Mouse (Mus musculus): Measurements from ENCODE around the gene Pcnx. TPM values are rescaled to one million over a fixed set of nuclear protein-coding genes. Genes with fewer than 3 reads are reported as not detected.

Gene Pcnx
- polyA plus RNA-seq, 1 experiment from 2014 or later, result 8.6 TPM

GRCm38 (mm10) chr12:81869205-81869940 lies 9.6 kb downstream of the Pcnx start:
- 66% methylated on average over 3 of the region's 3 CpGs for WGBS
- no peak overlapping the region for H3K4me3 ChIP-seq
- H3K36me3 ChIP-seq, result no peaks in the 10 kb centered on the region
- no peak overlapping the region for H3K4me2 ChIP-seq
- H3K4me1 ChIP-seq (replicated peaks), result peaks cover 44% of the 10 kb centered on the region
- no peak overlapping the region for H3K9ac ChIP-seq
- no peaks in the 10 kb centered on the region for H3K27me3 ChIP-seq
- H3K9me3 ChIP-seq (replicated peaks), result no peaks in the 10 kb centered on the region
- ATAC-seq (replicated peaks; ENCODE audit: insufficient number of reproducible peaks, insufficient read depth, low FRiP score, low read depth), result 0 out of 2 replicates have a peak, but pooled peaks have one; percentile 47
- peak overlapping the region; percentile 44 for H3K27ac ChIP-seq

GRCm38 (mm10) chr12:81873345-81873744 lies 13.5 kb downstream of the Pcnx start:
- Histone ChIP-seq H3K4me1 (replicated peaks) (peaks cover 28% of the 10 kb centered on the region), H3K4me3 (no peak overlapping the region), H3K36me3 (no peaks in the 10 kb centered on the region), H3K27me3 (no peaks in the 10 kb centered on the region), H3K9ac (no peak overlapping the region), H3K4me2 (no peak overlapping the region), H3K9me3 (replicated peaks) (no peaks in the 10 kb centered on the region), H3K27ac (no peak overlapping the region)
- WGBS, result 71% methylated on average over 4 of the region's 4 CpGs
- ATAC-seq (replicated peaks; ENCODE audit: insufficient number of reproducible peaks, insufficient read depth, low FRiP score, low read depth), result no peak

- 96% methylated on average over 3 of the region's 3 CpGs for WGBS
Observed at GRCm38 (mm10) chr12:81880161-81880560, 20.3 kb downstream of the Pcnx start.

GRCm38 (mm10) chr12:81883255-81884106 lies 23.7 kb downstream of the Pcnx start:
- no peaks in the 10 kb centered on the region for H3K36me3 ChIP-seq
- no peak overlapping the region for H3K9ac ChIP-seq
- 55% methylated on average over 11 of the region's 11 CpGs for WGBS
- no peak overlapping the region for H3K4me2 ChIP-seq
- H3K27ac ChIP-seq, result no peak overlapping the region
- no peaks in the 10 kb centered on the region for H3K9me3 ChIP-seq (replicated peaks)
- no peaks in the 10 kb centered on the region for H3K27me3 ChIP-seq
- H3K4me3 ChIP-seq, result no peak overlapping the region
- peaks cover 46% of the 10 kb centered on the region for H3K4me1 ChIP-seq (replicated peaks)
- no peak for ATAC-seq (replicated peaks; ENCODE audit: insufficient number of reproducible peaks, insufficient read depth, low FRiP score, low read depth)

More at GRCm38 (mm10) chr12:81880161-81880560, 20.3 kb downstream of the Pcnx start:
- Histone ChIP-seq H3K9me3 (replicated peaks) (no peaks in the 10 kb centered on the region), H3K27me3 (no peaks in the 10 kb centered on the region), H3K4me3 (no peak overlapping the region), H3K9ac (no peak overlapping the region), H3K27ac (no peak overlapping the region), H3K36me3 (no peaks in the 10 kb centered on the region), H3K4me2 (no peak overlapping the region), H3K4me1 (replicated peaks) (peaks cover 20% of the 10 kb centered on the region)
- ATAC-seq (replicated peaks; ENCODE audit: insufficient number of reproducible peaks, insufficient read depth, low FRiP score, low read depth), result no peak

GRCm38 (mm10) chr12:81884107-81884398 lies 24.2 kb downstream of the Pcnx start:
- peaks cover 46% of the 10 kb centered on the region for H3K4me1 ChIP-seq (replicated peaks)
- 75% methylated on average over 3 of the region's 3 CpGs for WGBS
- H3K27me3 ChIP-seq, result no peaks in the 10 kb centered on the region
- H3K9me3 ChIP-seq (replicated peaks), result no peaks in the 10 kb centered on the region
- H3K4me3 ChIP-seq, result no peak overlapping the region
- no peak for ATAC-seq (replicated peaks; ENCODE audit: insufficient number of reproducible peaks, insufficient read depth, low FRiP score, low read depth)
- no peak overlapping the region for H3K9ac ChIP-seq
- H3K27ac ChIP-seq, result no peak overlapping the region
- H3K4me2 ChIP-seq, result no peak overlapping the region
- no peaks in the 10 kb centered on the region for H3K36me3 ChIP-seq

- ATAC-seq (replicated peaks; ENCODE audit: insufficient number of reproducible peaks, insufficient read depth, low FRiP score, low read depth), result no peak
- Histone ChIP-seq H3K36me3 (no peaks in the 10 kb centered on the region), H3K4me1 (replicated peaks) (peaks cover 46% of the 10 kb centered on the region), H3K9ac (no peak overlapping the region), H3K27ac (no peak overlapping the region), H3K4me2 (no peak overlapping the region), H3K27me3 (no peaks in the 10 kb centered on the region), H3K9me3 (replicated peaks) (no peaks in the 10 kb centered on the region), H3K4me3 (no peak overlapping the region)
- WGBS, result 71% methylated on average over 5 of the region's 5 CpGs
Observed at GRCm38 (mm10) chr12:81884983-81885382, 25.2 kb downstream of the Pcnx start.

- H3K9me3 ChIP-seq (replicated peaks), result no peaks in the 10 kb centered on the region
- ATAC-seq (replicated peaks; ENCODE audit: insufficient number of reproducible peaks, insufficient read depth, low FRiP score, low read depth), result no peak
- no peak overlapping the region for H3K4me2 ChIP-seq
- H3K27ac ChIP-seq, result no peak overlapping the region
- peaks cover 43% of the 10 kb centered on the region for H3K4me1 ChIP-seq (replicated peaks)
- H3K4me3 ChIP-seq, result no peak overlapping the region
- H3K27me3 ChIP-seq, result no peaks in the 10 kb centered on the region
- H3K36me3 ChIP-seq, result no peaks in the 10 kb centered on the region
- H3K9ac ChIP-seq, result no peak overlapping the region
- 22% methylated on average over 4 of the region's 4 CpGs for WGBS
Observed at GRCm38 (mm10) chr12:81885982-81886381, 26.2 kb downstream of the Pcnx start.

GRCm38 (mm10) chr12:81888954-81889353 lies 29.1 kb downstream of the Pcnx start:
- no peaks in the 10 kb centered on the region for H3K27me3 ChIP-seq
- H3K9me3 ChIP-seq (replicated peaks), result no peaks in the 10 kb centered on the region
- WGBS, result 93% methylated on average over 5 of the region's 5 CpGs
- H3K4me1 ChIP-seq (replicated peaks), result peaks cover 38% of the 10 kb centered on the region
- ATAC-seq (replicated peaks; ENCODE audit: insufficient number of reproducible peaks, insufficient read depth, low FRiP score, low read depth), result no peak
- no peak overlapping the region for H3K4me2 ChIP-seq
- no peak overlapping the region for H3K4me3 ChIP-seq
- no peak overlapping the region for H3K9ac ChIP-seq
- no peaks in the 10 kb centered on the region for H3K36me3 ChIP-seq
- no peak overlapping the region for H3K27ac ChIP-seq

- no peak overlapping the region for H3K4me3 ChIP-seq
- ATAC-seq (replicated peaks; ENCODE audit: insufficient number of reproducible peaks, insufficient read depth, low FRiP score, low read depth), result no peak
- peaks cover 15% of the 10 kb centered on the region for H3K4me1 ChIP-seq (replicated peaks)
- peaks cover 13% of the 10 kb centered on the region for H3K36me3 ChIP-seq
- no peaks in the 10 kb centered on the region for H3K9me3 ChIP-seq (replicated peaks)
- no peaks in the 10 kb centered on the region for H3K27me3 ChIP-seq
- WGBS, result 61% methylated on average over 1 of the region's 1 CpGs
- no peak overlapping the region for H3K9ac ChIP-seq
- H3K27ac ChIP-seq, result no peak overlapping the region
- no peak overlapping the region for H3K4me2 ChIP-seq
Observed at GRCm38 (mm10) chr12:81891946-81892345, 32.1 kb downstream of the Pcnx start.

GRCm38 (mm10) chr12:81894311-81894710 lies 34.5 kb downstream of the Pcnx start:
- no peak overlapping the region for H3K27ac ChIP-seq
- peaks cover 25% of the 10 kb centered on the region for H3K36me3 ChIP-seq
- WGBS, result 82% methylated on average over 5 of the region's 5 CpGs
- H3K9me3 ChIP-seq (replicated peaks), result no peaks in the 10 kb centered on the region
- H3K9ac ChIP-seq, result no peak overlapping the region
- no peak overlapping the region for H3K4me3 ChIP-seq
- H3K4me2 ChIP-seq, result no peak overlapping the region
- peaks cover 9% of the 10 kb centered on the region; the same call in 1 of the 2 replicates for H3K4me1 ChIP-seq (replicated peaks)
- ATAC-seq (replicated peaks; ENCODE audit: insufficient number of reproducible peaks, insufficient read depth, low FRiP score, low read depth), result no peak
- no peaks in the 10 kb centered on the region for H3K27me3 ChIP-seq

GRCm38 (mm10) chr12:81895986-81896385 lies 36.2 kb downstream of the Pcnx start:
- H3K4me2 ChIP-seq, result no peak overlapping the region
- 89% methylated on average over 6 of the region's 6 CpGs for WGBS

More at GRCm38 (mm10) chr12:81895986-81896385, 36.2 kb downstream of the Pcnx start:
- Histone ChIP-seq H3K4me3 (no peak overlapping the region), H3K4me1 (replicated peaks) (peaks cover 9% of the 10 kb centered on the region; the same call in 1 of the 2 replicates), H3K9me3 (replicated peaks) (no peaks in the 10 kb centered on the region), H3K36me3 (peaks cover 27% of the 10 kb centered on the region), H3K9ac (no peak overlapping the region), H3K27me3 (no peaks in the 10 kb centered on the region), H3K27ac (no peak overlapping the region)
- no peak for ATAC-seq (replicated peaks; ENCODE audit: insufficient number of reproducible peaks, insufficient read depth, low FRiP score, low read depth)

Measured in heart, embryonic 15.5 days (tissue).